Mouse (Mus musculus) ES-E14 (cell line): ENCODE data around the gene Hnrnpd. TPM values are rescaled to one million over a fixed set of nuclear protein-coding genes. Genes with fewer than 3 reads are reported as not detected.

Experiments used
- DNase-seq: peaks from one replicate; pipeline ENCODE4 v3.0.0-alpha.2; 2013; ENCODE audit warnings: low read depth, low spot score
- H3K27ac ChIP-seq: 2 replicates; pipeline ENCODE4 v1.5.1; 2012; ENCODE audit warnings: low read depth, mild to moderate bottlenecking, low read length, moderate library complexity, mixed read lengths; ENCODE audit not compliant: poor library complexity, insufficient read depth, severe bottlenecking
- H3K36me3 ChIP-seq: 2 replicates; pipeline ENCODE4 v1.6.1; 2012; ENCODE audit warnings: mild to moderate bottlenecking, low read length, moderate library complexity, mixed read lengths; ENCODE audit not compliant: control insufficient read depth, poor library complexity, insufficient read depth, severe bottlenecking
- H3K4me1 ChIP-seq, 2 experiments: fragments of 150-350 bp in 1 of 2; sonication (generic) in 1 of 2; 2 replicates each; pipeline ENCODE4 v1.6.1; 2012; ENCODE audit warnings: low read length in 2 of 2, mild to moderate bottlenecking in 1 of 2, mixed read lengths in 1 of 2; ENCODE audit not compliant: control insufficient read depth in 2 of 2, insufficient read depth in 2 of 2, poor library complexity in 1 of 2
- H3K4me3 ChIP-seq, 2 experiments: fragments of 150-350 bp in 1 of 2; sonication (generic) in 1 of 2; 2 replicates each; pipeline ENCODE4 v1.5.1; 2012; ENCODE audit warnings: low read length in 2 of 2, low read depth in 1 of 2, mild to moderate bottlenecking in 1 of 2, mixed read lengths in 1 of 2; ENCODE audit not compliant: insufficient read depth in 1 of 2, poor library complexity in 1 of 2, severe bottlenecking in 1 of 2
- H3K9ac ChIP-seq: 2 replicates; pipeline ENCODE4 v1.6.1; 2012; ENCODE audit warnings: low read depth, mild to moderate bottlenecking, low read length, mixed read lengths; ENCODE audit not compliant: poor library complexity, insufficient read depth, severe bottlenecking
- H3K9me3 ChIP-seq: fragments of 150-350 bp; sonication (generic); 2 replicates; pipeline ENCODE4 v1.6.1; 2012; ENCODE audit warnings: low read depth, mild to moderate bottlenecking, low read length; ENCODE audit not compliant: control insufficient read depth, insufficient read depth
- CHD2 ChIP-seq: IDR thresholded peaks from 2 replicates; pipeline ENCODE4 v1.6.1; 2014; ENCODE audit warnings: mild to moderate bottlenecking, low read depth, low read length, inconsistent platforms
- HCFC1 ChIP-seq: IDR thresholded peaks from 2 replicates; pipeline ENCODE4 v1.6.1; 2012; ENCODE audit warnings: low read length, inconsistent platforms, borderline replicate concordance; ENCODE audit not compliant: insufficient read depth
- MAFK ChIP-seq: IDR thresholded peaks from 2 replicates; pipeline ENCODE4 v1.6.1; 2014; ENCODE audit warnings: mild to moderate bottlenecking, low read depth, low read length, inconsistent platforms; ENCODE audit not compliant: insufficient read depth
- ZC3H11A ChIP-seq: IDR thresholded peaks from 2 replicates; pipeline ENCODE4 v1.6.1; 2012; ENCODE audit warnings: low read depth, mild to moderate bottlenecking, inconsistent platforms, low read length, borderline replicate concordance
- ZNF384 ChIP-seq: IDR thresholded peaks from 2 replicates; pipeline ENCODE4 v1.6.1; 2012; ENCODE audit warnings: low read depth, low read length, inconsistent platforms
- in situ Hi-C, 2 experiments: fragments of 600-800 bp; cut with MboI; formaldehyde crosslinking; loops; one replicate each; pipeline ENCODE4 v1.15.1; 2025; ENCODE audit warnings: low sequenced_read_pairs in 2 of 2, inconsistent platforms in 1 of 2; ENCODE audit not compliant: unreplicated experiment in 2 of 2
- total RNA-seq: library from RNA; depleted of rRNA; stranded (reverse); fragments of 300-350 nt; gene quantifications from 2 replicates; pipeline ENCODE4 v1.2.3, GENCODE M21; 2012

Gene Hnrnpd
- total RNA-seq, 1 experiment = 92.4 TPM

GRCm38 (mm10) chr5:99959236-99959936, 19.4 kb downstream of the Hnrnpd start:
- TF ChIP-seq HCFC1 (no peak), CHD2 (no peak; the same call in 1 of the 2 replicates), ZC3H11A (no peak), ZNF384 (no peak), MAFK (no peak)
- H3K4me1 ChIP-seq = peaks cover 0 to 1% of the 10 kb centered on the region in 2 experiments; a peak in 1 of 4 replicates
- in situ Hi-C loops = no loop called here
- no peak overlapping the region for H3K4me3 ChIP-seq
- no peak overlapping the region for H3K9ac ChIP-seq
- no peak overlapping the region for H3K27ac ChIP-seq
- no peaks in the 10 kb centered on the region for H3K9me3 ChIP-seq
- peaks cover 11% of the 10 kb centered on the region for H3K36me3 ChIP-seq
- DNase-seq = no peak

- no peak overlapping the region for H3K9ac ChIP-seq
- no peak for DNase-seq
- H3K4me1 ChIP-seq = peaks cover 0 to 1% of the 10 kb centered on the region in 2 experiments; a peak in 1 of 4 replicates
- in situ Hi-C loops = no loop called here
- peaks cover 11% of the 10 kb centered on the region for H3K36me3 ChIP-seq
- no peak for TF ChIP-seq CHD2
- H3K4me3 ChIP-seq = no peak overlapping the region
- H3K27ac ChIP-seq = no peak overlapping the region
- no peaks in the 10 kb centered on the region for H3K9me3 ChIP-seq
Observed at GRCm38 (mm10) chr5:99958666-99959065, 20.1 kb downstream of the Hnrnpd start.

GRCm38 (mm10) chr5:99953883-99954282, 24.9 kb downstream of the Hnrnpd start:
- DNase-seq = no peak
- Histone ChIP-seq H3K9me3 (no peaks in the 10 kb centered on the region), H3K4me1 (no peaks in the 10 kb centered on the region), H3K9ac (no peak overlapping the region), H3K4me3 (no peak overlapping the region), H3K36me3 (peaks cover 3% of the 10 kb centered on the region), H3K27ac (no peak overlapping the region)
- TF ChIP-seq HCFC1 = no peak
- no peak for TF ChIP-seq ZC3H11A
- TF ChIP-seq ZNF384 = no peak
- no peak for TF ChIP-seq MAFK
- TF ChIP-seq CHD2 = no peak
- in situ Hi-C loops = no loop called here

GRCm38 (mm10) chr5:99952513-99952912, 26.2 kb downstream of the Hnrnpd start:
- in situ Hi-C loops = no loop called here
- no peak overlapping the region for H3K9ac ChIP-seq
- H3K36me3 ChIP-seq = peaks cover 3% of the 10 kb centered on the region

More at GRCm38 (mm10) chr5:99952513-99952912, 26.2 kb downstream of the Hnrnpd start:
- no peak for TF ChIP-seq MAFK
- no peak for TF ChIP-seq ZC3H11A
- no peak for TF ChIP-seq CHD2
- TF ChIP-seq ZNF384 = no peak
- TF ChIP-seq HCFC1 = no peak
- Histone ChIP-seq H3K4me1 (no peaks in the 10 kb centered on the region), H3K9me3 (no peaks in the 10 kb centered on the region), H3K4me3 (no peak overlapping the region), H3K27ac (no peak overlapping the region)
- no peak for DNase-seq
